Mouse (Mus musculus): ENCODE results near the gene Top3b.

- TF ChIP-seq CTCF (IDR thresholded peaks at IDR 0.05; ENCODE audit: low read depth) (no peak), EP300 (optimal IDR thresholded peaks at IDR 0.05) (peak; percentile 82)
Measured at GRCm38 (mm10) chr16:16865696-16866561, 4.6 kb upstream of the Top3b start.

Data from stomach, postnatal 0 days (tissue).